Mouse (Mus musculus): Measurements from ENCODE around the gene Clstn2. TPM values are rescaled to one million over a fixed set of nuclear protein-coding genes. Genes with fewer than 3 reads are reported as not detected.

Gene Clstn2
- polyA plus RNA-seq, 1 experiment from 2014 or later, result 0.79 TPM

DNA sequence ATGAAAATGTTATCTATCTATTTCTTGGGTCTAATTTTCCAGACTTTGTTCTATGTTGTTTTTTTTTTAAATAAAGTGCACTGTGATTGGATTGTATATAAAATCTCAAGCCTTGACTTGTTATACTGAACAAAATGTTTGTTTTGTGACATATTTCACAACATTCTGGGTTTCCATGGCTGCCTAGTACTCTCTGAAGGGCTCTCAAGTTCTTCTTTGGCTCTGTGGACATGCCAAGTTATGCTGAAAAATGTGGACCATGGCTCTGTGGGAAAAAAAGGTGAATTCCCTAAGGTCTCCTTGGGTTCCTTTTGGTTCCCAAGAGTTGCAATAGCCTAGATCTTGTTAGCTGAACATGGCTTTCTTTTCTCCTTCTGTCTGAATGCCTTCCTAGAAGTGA is 353.1 kb downstream of the Clstn2 start:
- H3K27ac ChIP-seq, result no peak overlapping the region
- no peak overlapping the region for H3K4me3 ChIP-seq
- H3K36me3 ChIP-seq, result no peaks in the 10 kb centered on the region
- H3K4me1 ChIP-seq, result no peaks in the 10 kb centered on the region
- DNase-seq (ENCODE audit: low spot score), result no peak
- H3K27me3 ChIP-seq (ENCODE audit: low read depth, poor library complexity, severe bottlenecking), result 0 out of 2 replicates have a peak, but pooled peaks cover 4% of the 10 kb centered on the region
- H3K9me3 ChIP-seq (replicated peaks), result no peaks in the 10 kb centered on the region

DNA sequence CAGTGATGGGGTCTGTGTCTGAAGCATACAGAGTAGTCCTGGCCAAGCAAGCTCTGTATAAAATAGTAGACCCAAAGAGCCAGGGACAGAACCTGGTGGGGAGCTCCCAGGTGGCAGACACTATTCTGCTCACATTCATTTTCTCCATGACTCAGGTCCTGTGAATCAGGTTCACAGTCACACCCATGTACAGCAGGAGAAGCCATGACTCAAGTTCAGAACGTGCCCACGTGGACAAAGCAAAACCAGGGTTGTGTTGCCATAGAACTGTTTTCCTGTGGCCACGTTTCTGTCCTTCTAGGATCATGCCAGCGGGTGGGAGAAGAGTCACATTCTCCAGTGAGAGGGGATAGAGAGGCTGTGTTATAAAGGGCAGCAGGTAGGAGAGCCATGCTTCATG is 353.9 kb downstream of the Clstn2 start:
- Histone ChIP-seq H3K9me3 (replicated peaks) (no peaks in the 10 kb centered on the region), H3K36me3 (no peaks in the 10 kb centered on the region), H3K4me1 (no peaks in the 10 kb centered on the region), H3K27ac (no peak overlapping the region), H3K4me3 (no peak overlapping the region), H3K27me3 (ENCODE audit: low read depth, poor library complexity, severe bottlenecking) (0 out of 2 replicates have a peak, but pooled peaks cover 4% of the 10 kb centered on the region)
- WGBS, result 83% methylated on average over 4 of the region's 4 CpGs
- no peak for DNase-seq (ENCODE audit: low spot score)

DNA sequence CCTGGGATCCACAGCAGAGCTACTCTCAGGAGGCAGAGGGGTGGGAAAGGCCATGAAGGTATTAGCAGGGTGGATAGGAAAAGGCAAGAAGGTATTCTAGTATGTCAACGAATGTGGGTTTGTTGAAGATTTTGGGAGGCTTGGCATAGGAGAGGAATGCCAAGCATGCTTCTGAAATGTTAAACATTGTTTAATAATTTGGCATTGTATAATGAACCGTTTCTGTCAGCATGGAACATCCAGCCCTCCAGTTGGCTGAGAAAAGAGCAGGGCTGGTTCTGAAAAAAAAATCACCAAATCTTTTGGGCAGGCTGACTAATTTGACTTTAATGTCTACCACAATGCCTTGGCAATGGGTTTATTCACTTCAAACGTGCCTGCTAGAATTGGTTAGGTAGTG is 355.9 kb downstream of the Clstn2 start:
- 86% methylated on average over 3 of the region's 3 CpGs for WGBS
- no peaks in the 10 kb centered on the region for H3K36me3 ChIP-seq

DNA sequence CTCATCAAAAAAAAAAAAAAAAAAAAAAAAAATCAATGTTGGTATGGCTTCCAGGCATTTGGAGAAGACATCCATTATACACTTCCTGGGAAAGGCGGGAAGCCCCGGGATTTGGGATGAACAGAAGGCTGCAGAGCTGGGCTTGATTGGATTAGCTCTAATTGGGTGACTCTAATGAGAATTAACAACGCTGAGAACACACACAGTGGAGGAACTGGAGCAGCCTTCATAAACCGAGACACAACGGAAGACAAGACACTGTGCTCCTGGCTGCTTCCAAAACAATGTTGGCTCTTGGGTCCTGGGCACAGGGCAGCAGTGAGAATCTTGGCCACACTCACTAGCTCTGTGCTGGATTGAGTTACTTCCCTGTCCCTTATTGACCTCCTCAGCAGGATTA is 360.3 kb downstream of the Clstn2 start:
- WGBS, result 44% methylated on average over 5 of the region's 5 CpGs
- no peaks in the 10 kb centered on the region for H3K36me3 ChIP-seq
- peaks cover 22% of the 10 kb centered on the region for H3K4me1 ChIP-seq
- no peak overlapping the region for H3K4me3 ChIP-seq
- no peak for DNase-seq (ENCODE audit: low spot score)
- no peaks in the 10 kb centered on the region for H3K9me3 ChIP-seq (replicated peaks)
- H3K27ac ChIP-seq, result no peak overlapping the region
- no peaks in the 10 kb centered on the region for H3K27me3 ChIP-seq (ENCODE audit: low read depth, poor library complexity, severe bottlenecking)

More for the DNA sequence above, 355.9 kb downstream of the Clstn2 start:
- no peak overlapping the region for H3K4me3 ChIP-seq
- peaks cover 14% of the 10 kb centered on the region for H3K4me1 ChIP-seq
- H3K27me3 ChIP-seq (ENCODE audit: low read depth, poor library complexity, severe bottlenecking), result 0 out of 2 replicates have a peak, but pooled peaks cover 4% of the 10 kb centered on the region
- H3K27ac ChIP-seq, result no peak overlapping the region
- H3K9me3 ChIP-seq (replicated peaks), result no peaks in the 10 kb centered on the region
- DNase-seq (ENCODE audit: low spot score), result no peak

DNA sequence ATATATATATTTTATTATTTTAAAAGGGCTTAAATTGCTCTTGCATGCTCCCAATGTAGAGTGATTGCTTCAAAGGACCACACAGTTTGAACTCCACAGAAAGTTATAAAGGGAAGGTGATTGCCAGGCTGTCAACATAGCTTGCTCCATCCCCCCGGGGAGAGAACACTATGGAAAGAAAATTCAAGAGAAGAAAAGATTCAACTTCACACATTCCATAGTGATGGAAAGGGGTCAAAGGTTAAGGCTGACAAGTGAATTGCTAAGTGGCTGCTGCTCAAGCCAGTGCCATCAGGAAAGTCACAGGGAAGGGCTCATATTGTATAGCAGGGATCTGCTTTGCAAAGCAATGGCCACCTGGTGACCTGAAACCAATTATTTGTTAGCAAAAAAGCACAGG is 360.8 kb downstream of the Clstn2 start:
- no peaks in the 10 kb centered on the region for H3K9me3 ChIP-seq (replicated peaks)
- WGBS, result 8% methylated on average over 1 of the region's 1 CpGs

DNA sequence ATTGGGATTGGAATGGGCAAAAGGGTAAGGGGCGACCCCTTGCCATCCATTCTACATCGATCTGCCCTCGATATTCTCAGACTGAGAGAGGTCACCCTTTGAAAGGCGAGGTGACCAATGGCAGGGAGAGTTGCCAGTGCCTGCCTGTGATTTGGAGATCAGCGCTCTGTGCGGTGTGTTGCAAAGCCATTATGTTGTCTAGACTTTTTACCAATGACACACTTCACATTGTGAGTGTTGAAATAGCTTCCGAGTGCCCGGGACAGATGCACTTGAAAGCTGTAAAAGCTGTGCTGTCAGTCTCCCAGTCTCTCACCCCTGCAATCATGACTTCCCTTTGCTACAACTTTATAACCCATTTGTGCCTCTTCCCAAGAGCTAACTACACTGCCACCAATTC is 362.3 kb downstream of the Clstn2 start:
- no peak overlapping the region for H3K27ac ChIP-seq
- 88% methylated on average over 8 of the region's 8 CpGs for WGBS

More for the DNA sequence above, 360.8 kb downstream of the Clstn2 start:
- Histone ChIP-seq H3K4me3 (no peak overlapping the region), H3K4me1 (peaks cover 22% of the 10 kb centered on the region), H3K36me3 (no peaks in the 10 kb centered on the region), H3K27me3 (ENCODE audit: low read depth, poor library complexity, severe bottlenecking) (no peaks in the 10 kb centered on the region), H3K27ac (no peak overlapping the region)
- DNase-seq (ENCODE audit: low spot score), result no peak

DNA sequence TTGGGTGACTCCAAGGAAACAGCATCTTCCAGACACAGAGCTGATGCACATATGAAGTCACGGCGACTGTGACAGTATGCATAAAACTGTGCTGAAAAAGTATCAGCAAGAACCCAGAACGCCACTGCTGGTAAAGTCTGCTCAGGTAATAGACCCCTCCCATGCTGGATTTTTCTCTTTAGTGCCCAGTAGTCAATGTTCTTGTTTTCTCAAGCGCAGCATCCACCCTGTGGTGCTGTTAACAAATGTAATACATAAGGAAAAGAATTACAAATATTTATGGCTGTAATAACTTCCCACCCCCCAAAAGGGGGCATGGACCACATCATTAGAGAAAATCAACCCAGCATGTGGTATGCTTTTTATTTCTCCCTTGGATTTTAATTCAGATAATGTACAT is 372.0 kb downstream of the Clstn2 start:
- Histone ChIP-seq H3K27ac (no peak overlapping the region), H3K4me1 (no peaks in the 10 kb centered on the region), H3K27me3 (ENCODE audit: low read depth, poor library complexity, severe bottlenecking) (no peaks in the 10 kb centered on the region), H3K9me3 (replicated peaks) (no peaks in the 10 kb centered on the region), H3K4me3 (no peak overlapping the region), H3K36me3 (no peaks in the 10 kb centered on the region)
- WGBS, result 92% methylated on average over 4 of the region's 4 CpGs
- no peak for DNase-seq (ENCODE audit: low spot score)

More for the DNA sequence above, 362.3 kb downstream of the Clstn2 start:
- peaks cover 22% of the 10 kb centered on the region for H3K4me1 ChIP-seq
- H3K36me3 ChIP-seq, result no peaks in the 10 kb centered on the region
- no peak for DNase-seq (ENCODE audit: low spot score)
- no peak overlapping the region for H3K4me3 ChIP-seq
- H3K9me3 ChIP-seq (replicated peaks), result no peaks in the 10 kb centered on the region
- no peaks in the 10 kb centered on the region for H3K27me3 ChIP-seq (ENCODE audit: low read depth, poor library complexity, severe bottlenecking)

DNA sequence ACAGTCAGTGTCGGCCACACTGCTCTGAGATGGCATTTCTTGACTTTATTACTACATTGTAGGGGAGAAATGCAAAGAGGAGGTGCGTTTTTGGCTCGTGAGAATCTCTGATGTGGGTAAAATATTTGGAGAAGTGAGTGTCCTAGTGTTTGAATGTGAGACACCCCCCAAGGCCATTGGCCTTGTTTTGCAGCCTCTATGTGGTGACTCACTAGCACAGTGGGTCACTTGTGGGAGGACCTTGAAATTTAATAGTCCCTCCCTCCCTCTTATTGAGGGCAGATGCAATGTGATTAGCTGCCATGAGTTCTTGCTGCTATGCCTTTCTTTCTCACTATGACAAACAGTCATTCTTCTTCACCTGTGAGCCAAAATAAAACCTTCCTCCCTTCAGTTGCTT is 374.2 kb downstream of the Clstn2 start:
- no peaks in the 10 kb centered on the region for H3K4me1 ChIP-seq
- 80% methylated on average over 3 of the region's 3 CpGs for WGBS
- no peak overlapping the region for H3K27ac ChIP-seq
- no peaks in the 10 kb centered on the region for H3K27me3 ChIP-seq (ENCODE audit: low read depth, poor library complexity, severe bottlenecking)
- H3K9me3 ChIP-seq (replicated peaks), result no peaks in the 10 kb centered on the region
- no peaks in the 10 kb centered on the region for H3K36me3 ChIP-seq
- H3K4me3 ChIP-seq, result no peak overlapping the region
- no peak for DNase-seq (ENCODE audit: low spot score)

DNA sequence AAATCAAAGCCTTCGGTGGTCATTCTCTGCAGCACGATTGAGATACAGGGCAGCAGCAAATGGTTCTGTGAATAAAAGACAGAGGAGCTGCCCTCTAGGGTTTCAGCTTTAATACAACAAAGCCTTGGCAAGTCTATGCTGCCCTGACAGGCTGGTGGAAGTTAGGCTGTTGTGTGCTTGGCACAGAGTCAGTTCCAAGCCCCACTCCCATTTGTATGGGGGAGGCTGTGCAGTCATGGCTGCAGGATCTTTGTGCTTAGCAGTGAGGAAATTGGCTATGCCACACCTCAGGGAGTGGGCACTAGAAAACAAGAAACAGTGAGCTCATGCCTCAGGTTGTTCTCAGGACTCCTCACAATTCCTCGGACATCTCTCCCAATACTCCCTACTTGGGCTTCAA is 384.6 kb downstream of the Clstn2 start:
- H3K4me1 ChIP-seq, result no peaks in the 10 kb centered on the region
- DNase-seq (ENCODE audit: low spot score), result no peak
- H3K27ac ChIP-seq, result no peak overlapping the region
- no peaks in the 10 kb centered on the region for H3K27me3 ChIP-seq (ENCODE audit: low read depth, poor library complexity, severe bottlenecking)
- H3K4me3 ChIP-seq, result no peak overlapping the region
- no peaks in the 10 kb centered on the region for H3K9me3 ChIP-seq (replicated peaks)
- H3K36me3 ChIP-seq, result no peaks in the 10 kb centered on the region
- 80% methylated on average over 3 of the region's 3 CpGs for WGBS

DNA sequence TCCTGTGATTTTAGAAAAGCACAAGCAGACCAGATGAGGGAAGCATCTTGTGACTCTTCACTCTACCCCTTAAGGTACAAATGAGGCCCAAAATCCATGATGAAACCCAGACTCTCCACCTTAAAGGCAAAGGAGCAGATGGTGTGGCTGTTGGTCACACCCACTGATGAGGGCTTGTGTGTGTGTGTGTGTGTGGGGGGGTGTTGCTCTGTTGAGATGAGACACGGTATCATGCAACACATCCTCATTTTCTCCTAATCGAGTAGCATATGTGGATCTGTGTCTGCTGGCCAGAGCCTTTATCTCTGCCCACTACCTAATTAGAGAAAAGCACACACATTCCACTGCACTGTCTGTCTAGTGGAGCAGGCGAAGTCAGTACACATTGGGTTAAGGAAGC is 387.2 kb downstream of the Clstn2 start:
- Histone ChIP-seq H3K4me1 (no peaks in the 10 kb centered on the region), H3K36me3 (no peaks in the 10 kb centered on the region), H3K27ac (no peak overlapping the region), H3K9me3 (replicated peaks) (no peaks in the 10 kb centered on the region), H3K4me3 (no peak overlapping the region), H3K27me3 (ENCODE audit: low read depth, poor library complexity, severe bottlenecking) (no peaks in the 10 kb centered on the region)
- no peak for DNase-seq (ENCODE audit: low spot score)
- WGBS, result 93% methylated on average over 3 of the region's 3 CpGs

DNA sequence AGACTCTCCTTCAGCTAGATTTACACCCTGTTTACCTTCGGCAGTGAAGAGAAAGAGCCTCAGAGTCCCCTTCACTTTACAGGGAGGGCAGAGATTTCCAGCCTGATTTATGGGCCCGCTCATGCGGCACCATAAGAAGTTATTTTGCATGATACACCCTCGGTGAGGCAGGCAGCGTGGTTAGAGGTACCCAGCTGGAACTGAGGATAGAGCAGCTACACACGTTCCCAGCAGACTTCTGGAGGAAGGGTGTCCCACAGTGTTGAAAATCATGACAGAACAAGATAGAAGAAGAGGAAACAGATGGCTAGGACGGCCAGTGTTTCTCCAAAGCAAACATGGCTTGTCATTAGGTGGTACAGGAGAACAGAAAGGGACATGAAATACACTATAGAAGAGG is 390.6 kb downstream of the Clstn2 start:
- Histone ChIP-seq H3K4me1 (no peaks in the 10 kb centered on the region), H3K27me3 (ENCODE audit: low read depth, poor library complexity, severe bottlenecking) (no peaks in the 10 kb centered on the region), H3K4me3 (no peak overlapping the region), H3K36me3 (no peaks in the 10 kb centered on the region), H3K9me3 (replicated peaks) (no peaks in the 10 kb centered on the region), H3K27ac (no peak overlapping the region)
- WGBS, result 83% methylated on average over 7 of the region's 7 CpGs
- DNase-seq (ENCODE audit: low spot score), result no peak

DNA sequence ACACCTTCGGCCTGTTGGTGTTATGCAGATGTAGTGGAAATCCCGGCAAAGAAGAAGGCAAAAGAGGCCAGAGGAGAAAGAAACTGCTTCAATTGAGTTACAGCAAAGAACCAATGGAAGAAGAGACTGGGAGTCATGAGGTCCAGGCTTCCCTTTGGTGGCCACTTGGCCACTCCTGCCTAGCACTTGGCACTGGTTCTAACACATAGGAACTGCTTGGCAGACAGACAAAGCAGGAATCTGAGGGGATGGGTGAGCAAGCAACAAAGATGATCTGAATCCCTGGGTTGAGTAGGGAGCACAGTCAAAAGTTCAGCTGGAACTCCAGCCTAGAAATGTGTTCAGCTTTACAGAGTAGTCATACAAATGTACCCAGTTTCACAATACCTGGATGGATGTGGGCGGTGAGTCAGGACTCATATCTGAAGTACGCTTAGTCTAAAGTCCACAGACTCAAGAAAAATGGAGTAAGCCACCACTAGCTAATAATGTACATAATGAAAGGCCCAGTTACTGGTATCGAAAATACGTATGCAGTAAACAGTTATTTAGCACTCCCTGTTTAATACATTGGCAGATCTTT is 392.9 kb downstream of the Clstn2 start:
- DNase-seq (ENCODE audit: low spot score), result no peak
- Histone ChIP-seq H3K4me1 (no peaks in the 10 kb centered on the region), H3K27ac (no peak overlapping the region), H3K9me3 (replicated peaks) (no peaks in the 10 kb centered on the region), H3K27me3 (ENCODE audit: low read depth, poor library complexity, severe bottlenecking) (no peaks in the 10 kb centered on the region), H3K36me3 (no peaks in the 10 kb centered on the region), H3K4me3 (no peak overlapping the region)
- WGBS, result 89% methylated on average over 6 of the region's 6 CpGs

DNA sequence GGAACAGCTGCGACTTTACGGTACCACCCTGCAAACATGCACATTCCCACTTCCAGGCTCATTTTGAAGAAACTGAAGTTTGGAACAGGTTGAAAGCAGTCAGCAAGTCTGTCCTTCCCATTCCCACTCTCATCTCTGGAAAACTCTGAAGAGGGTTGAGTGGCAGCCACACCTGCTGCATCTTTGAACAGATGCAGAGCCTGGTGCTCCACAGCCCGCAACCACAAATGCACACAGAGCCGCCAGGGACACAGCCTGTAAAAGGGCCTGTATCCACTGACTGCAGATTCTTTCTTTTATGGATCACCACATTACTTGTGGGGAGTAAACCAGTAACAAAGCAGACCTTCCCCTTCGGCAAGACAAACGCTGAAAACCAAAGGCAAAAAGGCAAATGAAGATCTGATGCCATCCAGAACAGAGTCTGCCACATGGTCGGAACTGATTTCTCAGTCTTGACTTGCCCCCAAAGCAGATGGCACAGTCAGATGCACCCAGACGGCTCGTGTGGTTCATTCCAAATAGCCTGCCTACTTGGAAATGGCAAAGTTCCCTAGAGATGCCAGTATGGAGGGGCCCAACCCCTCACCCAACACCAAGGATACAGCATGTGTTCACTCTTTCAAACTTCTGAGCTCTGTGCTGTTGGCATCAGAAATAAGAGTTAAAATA is 394.2 kb downstream of the Clstn2 start:
- no peaks in the 10 kb centered on the region for H3K27me3 ChIP-seq (ENCODE audit: low read depth, poor library complexity, severe bottlenecking)
- H3K4me3 ChIP-seq, result no peak overlapping the region
- H3K9me3 ChIP-seq (replicated peaks), result no peaks in the 10 kb centered on the region
- 88% methylated on average over 9 of the region's 9 CpGs for WGBS
- no peak overlapping the region for H3K27ac ChIP-seq
- DNase-seq (ENCODE audit: low spot score), result no peak
- H3K4me1 ChIP-seq, result no peaks in the 10 kb centered on the region
- no peaks in the 10 kb centered on the region for H3K36me3 ChIP-seq

DNA sequence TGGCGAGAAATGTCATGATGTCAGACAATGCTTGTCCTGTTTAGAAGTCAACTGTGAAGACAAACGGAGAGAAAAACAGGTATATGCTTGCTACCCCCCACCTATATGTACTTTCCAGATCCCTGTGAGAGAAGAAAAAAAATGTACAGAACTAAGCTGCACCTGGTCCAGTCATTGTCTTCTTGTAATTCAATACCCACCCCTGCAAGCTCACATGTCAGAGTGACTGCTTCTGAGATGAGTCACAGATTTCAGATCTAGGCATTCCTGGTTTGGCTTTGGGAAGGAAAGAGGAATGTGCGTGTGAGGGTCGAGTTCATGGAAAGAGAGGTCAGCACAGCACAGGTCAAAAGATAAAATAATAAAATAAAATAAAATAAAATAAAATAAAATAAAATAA is 397.6 kb downstream of the Clstn2 start:
- Histone ChIP-seq H3K27me3 (ENCODE audit: low read depth, poor library complexity, severe bottlenecking) (no peaks in the 10 kb centered on the region), H3K4me1 (no peaks in the 10 kb centered on the region), H3K4me3 (no peak overlapping the region), H3K9me3 (replicated peaks) (no peaks in the 10 kb centered on the region), H3K36me3 (no peaks in the 10 kb centered on the region), H3K27ac (no peak overlapping the region)
- DNase-seq (ENCODE audit: low spot score), result no peak
- 87% methylated on average over 4 of the region's 4 CpGs for WGBS
